Mouse (Mus musculus) intestine, postnatal 0 days (tissue): ENCODE measurements around the gene Snx1. TPM values are rescaled to one million over a fixed set of nuclear protein-coding genes. Genes with fewer than 3 reads are reported as not detected.

Experiments used
- ATAC-seq: fragments of 200-750 bp; cut with Nextera tagmentation; 2 replicates; pipeline ENCODE4 v1.8.0; 2017; ENCODE audit warnings: mild to moderate bottlenecking, moderate TSS enrichment, moderate library complexity
- H3K27ac ChIP-seq: fragments of 300-500 bp; sonication (generic); 2 replicates; pipeline ENCODE4 v1.5.1; 2014; ENCODE audit warnings: mild to moderate bottlenecking, low read depth, low read length, moderate library complexity
- H3K27me3 ChIP-seq: fragments of 300-500 bp; sonication (generic); replicated peaks from 2 replicates; pipeline ENCODE4 v1.6.1; 2014; ENCODE audit warnings: low read length, mixed read lengths; ENCODE audit not compliant: control insufficient read depth, insufficient read depth
- H3K36me3 ChIP-seq: fragments of 300-500 bp; sonication (generic); 2 replicates; pipeline ENCODE4 v1.6.1; 2014; ENCODE audit warnings: mild to moderate bottlenecking, moderate library complexity; ENCODE audit not compliant: control insufficient read depth, insufficient read depth
- H3K4me1 ChIP-seq: fragments of 300-500 bp; sonication (generic); replicated peaks from 2 replicates; pipeline ENCODE4 v1.6.1; 2014; ENCODE audit warnings: antibody characterized with exemption, low read length, mixed read lengths; ENCODE audit not compliant: control insufficient read depth, insufficient read depth
- H3K4me2 ChIP-seq: fragments of 300-500 bp; sonication (generic); replicated peaks from 2 replicates; pipeline ENCODE4 v1.6.1; 2014; ENCODE audit warnings: low read depth, mild to moderate bottlenecking, moderate library complexity
- H3K4me3 ChIP-seq: fragments of 300-500 bp; sonication (generic); 2 replicates; pipeline ENCODE4 v1.5.1; 2014; ENCODE audit warnings: low read depth, low read length
- H3K9ac ChIP-seq: fragments of 300-500 bp; sonication (generic); 2 replicates; pipeline ENCODE4 v1.6.1; 2014; ENCODE audit warnings: mild to moderate bottlenecking, low read depth, low read length
- H3K9me3 ChIP-seq: fragments of 300-500 bp; sonication (generic); 2 replicates; pipeline ENCODE4 v1.6.1; 2016; ENCODE audit warnings: mixed run types; ENCODE audit not compliant: control insufficient read depth
- CTCF ChIP-seq: sonication (generic); IDR thresholded peaks from 2 replicates; pipeline ENCODE4 v1.5.1; 2016; ENCODE audit warnings: low read depth, mild to moderate bottlenecking, control low read depth, antibody characterized with exemption, moderate library complexity
- WGBS: fragments of 180-500 bp; shearing (Covaris S2); extraction: QIAGEN DNeasy Blood & Tissue Kit; methylation state at CpG from one replicate; pipeline ENCODE4 v1.1.7; 2014; 5-methylcytosine and 5-hydroxymethylcytosine counted together
- polyA plus RNA-seq: library from polyadenylated mRNA; unstranded; fragments of >200 nt; fragmentation: Nextera tagmentation; extraction: Ambion mirVana; gene quantifications from 2 replicates; pipeline ENCODE4 v1.2.1, GENCODE M21; 2015

Gene Snx1
- polyA plus RNA-seq, 1 experiment from 2014 or later = 122 TPM

- TF ChIP-seq CTCF = no peak
- H3K9me3 ChIP-seq = no peaks in the 10 kb centered on the region
- WGBS = 78% methylated on average over 4 of the region's 4 CpGs
- peaks cover 37% of the 10 kb centered on the region for H3K36me3 ChIP-seq
- peaks cover 11% of the 10 kb centered on the region; the same call in 1 of the 2 replicates for H3K27me3 ChIP-seq
- no peak for ATAC-seq
- H3K4me3 ChIP-seq = no peak overlapping the region
- H3K27ac ChIP-seq = no peak overlapping the region
- H3K4me1 ChIP-seq = 0 out of 2 replicates have a peak, but pooled peaks cover 8% of the 10 kb centered on the region
- no peak overlapping the region for H3K4me2 ChIP-seq
- no peak overlapping the region for H3K9ac ChIP-seq
Observed at GRCm38 (mm10) chr9:66068056-66068455, 58.3 kb downstream of the Snx1 start.

- H3K4me1 ChIP-seq = 0 out of 2 replicates have a peak, but pooled peaks cover 8% of the 10 kb centered on the region
- H3K4me3 ChIP-seq = no peak overlapping the region
- H3K9ac ChIP-seq = no peak overlapping the region
- H3K36me3 ChIP-seq = peaks cover 42% of the 10 kb centered on the region
- H3K27ac ChIP-seq = no peak overlapping the region
- H3K9me3 ChIP-seq = no peaks in the 10 kb centered on the region
- no peak overlapping the region for H3K4me2 ChIP-seq
- 51% methylated on average over 5 of the region's 5 CpGs for WGBS
- peaks cover 11% of the 10 kb centered on the region; the same call in 1 of the 2 replicates for H3K27me3 ChIP-seq
- peak; percentile 31; the same call in 1 of the 2 replicates for ATAC-seq
- peak; percentile 89 for TF ChIP-seq CTCF
Observed at GRCm38 (mm10) chr9:66067542-66067941, 58.8 kb downstream of the Snx1 start.

- Histone ChIP-seq H3K36me3 (peaks cover 44% of the 10 kb centered on the region), H3K4me2 (no peak overlapping the region), H3K9me3 (no peaks in the 10 kb centered on the region), H3K27me3 (peaks cover 11% of the 10 kb centered on the region; the same call in 1 of the 2 replicates), H3K4me3 (no peak overlapping the region), H3K27ac (no peak overlapping the region), H3K4me1 (0 out of 2 replicates have a peak, but pooled peaks cover 8% of the 10 kb centered on the region), H3K9ac (no peak overlapping the region)
- ATAC-seq = no peak
- TF ChIP-seq CTCF = no peak
- WGBS = 85% methylated on average over 3 of the region's 3 CpGs
Observed at GRCm38 (mm10) chr9:66066791-66067190, 59.6 kb downstream of the Snx1 start.

- WGBS = 96% methylated on average over 11 of the region's 11 CpGs
- ATAC-seq = no peak
- H3K4me2 ChIP-seq = no peak overlapping the region
- peaks cover 48% of the 10 kb centered on the region for H3K36me3 ChIP-seq
- peaks cover 11% of the 10 kb centered on the region; the same call in 1 of the 2 replicates for H3K27me3 ChIP-seq
- 0 out of 2 replicates have a peak, but pooled peaks cover 12% of the 10 kb centered on the region for H3K4me1 ChIP-seq
- H3K9me3 ChIP-seq = no peaks in the 10 kb centered on the region
- H3K27ac ChIP-seq = no peak overlapping the region
- no peak overlapping the region for H3K9ac ChIP-seq
- TF ChIP-seq CTCF = no peak
- H3K4me3 ChIP-seq = no peak overlapping the region
Observed at GRCm38 (mm10) chr9:66064316-66064715, 62.1 kb downstream of the Snx1 start.

- no peak for ATAC-seq
- 0 out of 2 replicates have a peak, but pooled peaks cover 9% of the 10 kb centered on the region for H3K4me1 ChIP-seq
- peaks cover 48% of the 10 kb centered on the region for H3K36me3 ChIP-seq
- no peak overlapping the region for H3K9ac ChIP-seq
- no peak for TF ChIP-seq CTCF
- 94% methylated on average over 3 of the region's 3 CpGs for WGBS
- H3K27ac ChIP-seq = no peak overlapping the region
- H3K27me3 ChIP-seq = peaks cover 3% of the 10 kb centered on the region; the same call in 1 of the 2 replicates
- H3K4me2 ChIP-seq = no peak overlapping the region
- H3K9me3 ChIP-seq = no peaks in the 10 kb centered on the region
- H3K4me3 ChIP-seq = no peak overlapping the region
Observed at GRCm38 (mm10) chr9:66063446-66063845, 62.9 kb downstream of the Snx1 start.

- H3K27ac ChIP-seq = no peak overlapping the region
- no peak for TF ChIP-seq CTCF
- no peaks in the 10 kb centered on the region for H3K9me3 ChIP-seq
- H3K4me1 ChIP-seq = 0 out of 2 replicates have a peak, but pooled peaks cover 9% of the 10 kb centered on the region
- H3K27me3 ChIP-seq = no peaks in the 10 kb centered on the region
- no peak overlapping the region for H3K4me3 ChIP-seq
- no peak overlapping the region for H3K9ac ChIP-seq
- 80% methylated on average over 3 of the region's 3 CpGs for WGBS
- no peak for ATAC-seq
- H3K36me3 ChIP-seq = peaks cover 42% of the 10 kb centered on the region
- H3K4me2 ChIP-seq = peak overlapping the region; percentile 87
Observed at GRCm38 (mm10) chr9:66061656-66062055, 64.7 kb downstream of the Snx1 start.
